Mouse (Mus musculus): ENCODE results near the gene Bmp6.

Bmp6 gene

GRCm38 (mm10) chr13:38476936-38477335, 132.0 kb downstream of the Bmp6 start:
- ChIA-PET CTCF (no interaction called here), POLR2A (interaction anchor here in 1 of 4 experiments (0.6 kb wide), 1 partner anchor 26 kb away, joined by 4 read pairs; no protein-coding TSS in a partner anchor)

- POLR2A ChIA-PET = no interaction called here
- CTCF ChIA-PET = no interaction called here
These were observed 136.1 kb downstream of the Bmp6 start for GRCm38 (mm10) chr13:38481021-38481420.

- POLR2A ChIA-PET = interaction anchor here in 1 of 4 experiments (1.4 kb wide), 1 partner anchor 32 kb away, joined by 3 read pairs; no protein-coding TSS in a partner anchor
- CTCF ChIA-PET = no interaction called here
These were observed 139.8 kb downstream of the Bmp6 start for GRCm38 (mm10) chr13:38484701-38485100.

GRCm38 (mm10) chr13:38486767-38487166, 141.9 kb downstream of the Bmp6 start:
- ChIA-PET CTCF (no interaction called here), POLR2A (no interaction called here)

GRCm38 (mm10) chr13:38496715-38497114, 151.8 kb downstream of the Bmp6 start:
- POLR2A ChIA-PET = interaction anchor here in 2 of 4 experiments (0.6 to 1.6 kb wide), 5 partner anchors 9 to 460 kb away, joined by 3 to 4 read pairs (median 3); partner anchors contain the start of genes Cage1 (in 1 of the 2) and Riok1 (in 1 of the 2)
- CTCF ChIA-PET = no interaction called here

GRCm38 (mm10) chr13:38501314-38501713, 156.4 kb downstream of the Bmp6 start:
- ChIA-PET CTCF (no interaction called here), POLR2A (interaction anchor here in 2 of 4 experiments (1.1 to 3.2 kb wide), 2 partner anchors 11 to 27 kb away, joined by 3 to 12 read pairs; partner anchors contain the start of gene Txndc5 (in 1 of the 2))

GRCm38 (mm10) chr13:38503137-38503849, 158.4 kb downstream of the Bmp6 start:
- POLR2A ChIA-PET = interaction anchor here in 2 of 4 experiments (0.6 to 3.2 kb wide), 9 partner anchors 9 to 79 kb away, joined by 3 to 12 read pairs (median 4); partner anchors contain the start of gene Txndc5 (in 2 of the 2)
- CTCF ChIA-PET = interaction anchor here in 1 of 4 experiments (1.5 kb wide), 1 partner anchor 10 kb away, joined by 3 read pairs; no protein-coding TSS in a partner anchor

GRCm38 (mm10) chr13:38506320-38506719, 161.4 kb downstream of the Bmp6 start:
- ChIA-PET CTCF (interaction anchor here in 3 of 4 experiments (0.5 to 0.6 kb wide), 4 partner anchors 8 to 1124 kb away, joined by 3 to 5 read pairs (median 4); no protein-coding TSS in a partner anchor), POLR2A (interaction anchor here in 1 of 4 experiments (1.2 kb wide), 1 partner anchor 10 kb away, joined by 3 read pairs; no protein-coding TSS in a partner anchor)

- POLR2A ChIA-PET = interaction anchor here in 1 of 4 experiments (0.6 kb wide), 1 partner anchor 16 kb away, joined by 3 read pairs; no protein-coding TSS in a partner anchor
- CTCF ChIA-PET = no interaction called here
These were observed 162.0 kb downstream of the Bmp6 start for GRCm38 (mm10) chr13:38506936-38507335.

- CTCF ChIA-PET = no interaction called here
- POLR2A ChIA-PET = no interaction called here
These were observed 164.9 kb downstream of the Bmp6 start for GRCm38 (mm10) chr13:38509681-38510341.

GRCm38 (mm10) chr13:38511979-38512378, 167.1 kb downstream of the Bmp6 start:
- POLR2A ChIA-PET = interaction anchor here in 2 of 4 experiments (0.9 to 4.2 kb wide), 7 partner anchors 9 to 110 kb away, joined by 3 to 24 read pairs (median 4); partner anchors contain the start of gene Txndc5 (in 1 of the 2)
- CTCF ChIA-PET = interaction anchor here in 1 of 4 experiments (1.7 kb wide), 1 partner anchor 9 kb away, joined by 3 read pairs; no protein-coding TSS in a partner anchor

GRCm38 (mm10) chr13:38513921-38514320, 169.0 kb downstream of the Bmp6 start:
- ChIA-PET POLR2A (interaction anchor here in 3 of 4 experiments (1.1 to 4.2 kb wide), 8 partner anchors 10 to 145 kb away, joined by 3 to 24 read pairs (median 8); partner anchors contain the start of genes Txndc5 (in 2 of the 3) and Eef1e1 (in 1 of the 3)), CTCF (interaction anchor here in 2 of 4 experiments (0.5 to 1.7 kb wide), 3 partner anchors 10 to 34 kb away, joined by 3 to 4 read pairs (median 3); partner anchors contain the start of gene Txndc5 (in 1 of the 2))

- CTCF ChIA-PET = no interaction called here
These were observed 170.5 kb downstream of the Bmp6 start for GRCm38 (mm10) chr13:38515431-38515830.

GRCm38 (mm10) chr13:38515845-38516244, 170.9 kb downstream of the Bmp6 start:
- CTCF ChIA-PET = no interaction called here

More at GRCm38 (mm10) chr13:38515431-38515830, 170.5 kb downstream of the Bmp6 start:
- POLR2A ChIA-PET = interaction anchor here in 3 of 4 experiments (0.7 to 4.2 kb wide), 8 partner anchors 9 to 27 kb away, joined by 3 to 24 read pairs (median 8); partner anchors contain the start of gene Txndc5 (in 2 of the 3)

GRCm38 (mm10) chr13:38516582-38516981, 171.7 kb downstream of the Bmp6 start:
- ChIA-PET CTCF (interaction anchor here in 1 of 4 experiments (0.6 kb wide), 1 partner anchor 9 kb away, joined by 5 read pairs; no protein-coding TSS in a partner anchor), POLR2A (interaction anchor here in 3 of 4 experiments (0.7 to 2.9 kb wide), 8 partner anchors 10 to 792 kb away, joined by 3 to 17 read pairs (median 6); partner anchors contain the start of gene Txndc5 (in 3 of the 3))

More at GRCm38 (mm10) chr13:38515845-38516244, 170.9 kb downstream of the Bmp6 start:
- POLR2A ChIA-PET = interaction anchor here in 3 of 4 experiments (0.7 to 4.2 kb wide), 7 partner anchors 9 to 28 kb away, joined by 3 to 24 read pairs (median 8); partner anchors contain the start of gene Txndc5 (in 3 of the 3)

- ChIA-PET CTCF (no interaction called here), POLR2A (interaction anchor here in 1 of 4 experiments (0.6 kb wide), 1 partner anchor 9 kb away, joined by 3 read pairs; no protein-coding TSS in a partner anchor)
These were observed 175.4 kb downstream of the Bmp6 start for GRCm38 (mm10) chr13:38520299-38520698.

- POLR2A ChIA-PET = interaction anchor here in 2 of 4 experiments (2.0 to 3.9 kb wide), 2 partner anchors 8 to 9 kb away, joined by 6 to 21 read pairs; no protein-coding TSS in a partner anchor
These were observed 177.2 kb downstream of the Bmp6 start for GRCm38 (mm10) chr13:38522056-38522654.

GRCm38 (mm10) chr13:38523231-38523630, 178.3 kb downstream of the Bmp6 start:
- POLR2A ChIA-PET = interaction anchor here in 3 of 4 experiments (0.7 to 3.9 kb wide), 4 partner anchors 9 to 23 kb away, joined by 3 to 21 read pairs (median 4); no protein-coding TSS in a partner anchor
- CTCF ChIA-PET = no interaction called here

More at GRCm38 (mm10) chr13:38522056-38522654, 177.2 kb downstream of the Bmp6 start:
- CTCF ChIA-PET = no interaction called here
